Mouse (Mus musculus): ENCODE results near the gene Fstl4.

Fstl4 gene

DNA sequence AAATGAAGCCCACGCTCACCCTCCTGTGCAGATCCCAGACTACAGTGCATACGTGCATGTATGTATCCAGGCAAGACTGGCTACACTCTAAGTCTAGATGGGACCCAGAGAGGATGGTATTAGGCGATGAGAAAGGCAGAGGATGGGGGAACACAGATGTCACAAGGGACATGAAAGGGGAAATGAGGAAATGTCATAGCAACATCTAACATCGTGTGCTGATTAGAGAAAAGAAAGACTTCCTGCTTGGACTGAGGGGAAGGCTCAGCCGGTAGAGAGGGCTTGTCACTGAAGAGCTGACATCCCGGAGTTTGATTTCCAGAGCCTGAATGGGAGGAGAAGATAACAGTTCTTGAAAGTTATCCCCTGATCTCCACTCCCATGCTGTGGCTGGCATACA lies 150.0 kb downstream of the Fstl4 start:
- no peak for DNase-seq (ENCODE audit: low spot score)

GRCm38 (mm10) chr11:52915648-52916047 lies 151.2 kb downstream of the Fstl4 start:
- DNase-seq (ENCODE audit: low spot score) = no peak

GRCm38 (mm10) chr11:52919231-52919960 lies 155.0 kb downstream of the Fstl4 start:
- no peak for DNase-seq (ENCODE audit: low spot score)

GRCm38 (mm10) chr11:52924196-52924595 lies 159.8 kb downstream of the Fstl4 start:
- no peak for DNase-seq (ENCODE audit: low spot score)

DNA sequence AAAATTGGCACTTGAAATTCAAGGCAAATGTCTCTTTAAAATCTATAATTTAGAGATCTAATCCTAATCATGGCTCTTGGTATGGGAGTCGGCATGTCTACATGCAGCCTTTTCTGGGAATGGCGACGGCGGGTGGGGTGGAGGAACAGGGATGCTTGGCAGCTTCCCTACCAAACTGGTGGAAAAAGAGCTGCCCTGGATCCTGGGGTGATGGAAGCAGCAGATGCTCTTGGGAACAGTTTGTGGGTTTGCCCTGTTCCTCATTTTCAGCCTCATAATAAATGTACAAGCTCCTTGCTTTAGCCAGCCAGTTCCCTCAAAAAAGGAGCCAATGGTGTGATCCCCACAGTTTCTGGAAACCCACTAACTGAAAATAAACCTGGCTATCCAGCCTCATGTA lies 163.9 kb downstream of the Fstl4 start:
- no peak for DNase-seq (ENCODE audit: low spot score)

- no peak for DNase-seq (ENCODE audit: low spot score)
These were observed 175.1 kb downstream of the Fstl4 start for GRCm38 (mm10) chr11:52939336-52940070.

- no peak for DNase-seq (ENCODE audit: low spot score)
These were observed 178.5 kb downstream of the Fstl4 start for GRCm38 (mm10) chr11:52942967-52943366.

GRCm38 (mm10) chr11:52954995-52955394 lies 190.6 kb downstream of the Fstl4 start:
- DNase-seq (ENCODE audit: low spot score) = no peak

DNA sequence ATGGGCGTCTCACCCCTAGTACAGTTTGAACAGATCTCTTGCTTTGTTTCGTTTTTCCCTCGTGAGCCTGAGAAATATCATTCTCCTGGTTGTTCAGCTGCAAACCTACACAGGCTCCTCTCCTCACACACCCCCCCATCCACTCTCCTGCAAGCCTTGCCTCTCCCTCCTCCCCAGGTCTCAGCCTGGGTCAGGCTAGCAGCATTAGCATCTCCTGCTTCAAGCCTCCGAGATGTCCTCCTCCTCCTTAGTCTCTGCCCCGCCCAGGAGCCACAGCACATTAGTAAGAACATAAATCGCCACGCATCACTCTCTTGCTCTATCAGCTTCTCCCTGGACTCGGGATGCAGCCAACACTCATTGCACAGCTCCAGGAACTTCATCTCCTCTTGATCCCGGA lies 204.4 kb downstream of the Fstl4 start:
- no peak for DNase-seq (ENCODE audit: low spot score)

DNA sequence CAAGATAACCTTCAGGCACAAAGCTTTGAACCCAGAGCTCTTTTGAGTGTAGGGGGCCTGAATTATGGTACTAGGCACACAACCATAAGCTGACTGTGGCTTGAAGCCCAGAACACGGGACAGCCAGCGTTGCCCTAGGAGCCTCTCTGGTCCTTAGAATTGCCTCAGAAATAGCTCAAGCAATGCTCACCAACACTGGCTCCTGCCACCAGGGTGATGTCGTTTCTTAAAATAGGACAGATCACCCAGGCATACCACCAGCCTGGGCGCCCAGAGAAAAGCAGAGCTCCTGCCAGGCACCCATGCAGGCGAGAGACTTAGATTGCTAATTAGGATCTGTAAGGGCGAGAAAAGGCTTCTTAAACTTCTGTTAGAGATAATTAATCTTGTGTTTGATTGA lies 206.0 kb downstream of the Fstl4 start:
- DNase-seq (ENCODE audit: low spot score) = no peak

- no peak for DNase-seq (ENCODE audit: low spot score)
These were observed 222.6 kb downstream of the Fstl4 start for GRCm38 (mm10) chr11:52986986-52987385.

- no peak for DNase-seq (ENCODE audit: low spot score)
These were observed 230.3 kb downstream of the Fstl4 start for GRCm38 (mm10) chr11:52994688-52995087.

- no peak for DNase-seq (ENCODE audit: low spot score)
These were observed 232.1 kb downstream of the Fstl4 start for GRCm38 (mm10) chr11:52996434-52997093.

DNA sequence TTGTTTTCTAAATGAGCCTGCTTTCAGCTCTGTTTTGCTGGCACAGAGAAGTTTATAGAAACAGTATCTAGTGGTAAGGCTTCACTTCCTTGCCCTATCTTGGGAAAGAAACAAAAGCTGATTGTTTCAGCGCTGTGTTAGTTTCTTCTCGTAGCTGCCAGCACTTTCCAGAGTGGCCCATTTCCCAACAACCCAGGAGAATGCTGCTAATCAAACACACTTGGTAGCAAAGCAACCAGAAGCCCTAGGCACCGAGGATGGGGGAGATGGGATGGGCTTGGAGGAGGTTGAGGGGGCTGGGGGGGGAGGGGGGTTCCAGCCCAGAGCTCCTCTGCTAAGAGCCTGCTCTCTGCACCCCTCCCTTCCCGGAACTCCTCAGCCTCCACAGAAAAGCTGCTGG lies 233.0 kb downstream of the Fstl4 start:
- no peak for DNase-seq (ENCODE audit: low spot score)

- no peak for DNase-seq (ENCODE audit: low spot score)
These were observed 235.8 kb downstream of the Fstl4 start for GRCm38 (mm10) chr11:53000226-53000625.

- no peak for DNase-seq (ENCODE audit: low spot score)
These were observed 238.9 kb downstream of the Fstl4 start for GRCm38 (mm10) chr11:53003361-53003760.

- no peak for DNase-seq (ENCODE audit: low spot score)
These were observed 239.4 kb downstream of the Fstl4 start for GRCm38 (mm10) chr11:53003811-53004210.

DNA sequence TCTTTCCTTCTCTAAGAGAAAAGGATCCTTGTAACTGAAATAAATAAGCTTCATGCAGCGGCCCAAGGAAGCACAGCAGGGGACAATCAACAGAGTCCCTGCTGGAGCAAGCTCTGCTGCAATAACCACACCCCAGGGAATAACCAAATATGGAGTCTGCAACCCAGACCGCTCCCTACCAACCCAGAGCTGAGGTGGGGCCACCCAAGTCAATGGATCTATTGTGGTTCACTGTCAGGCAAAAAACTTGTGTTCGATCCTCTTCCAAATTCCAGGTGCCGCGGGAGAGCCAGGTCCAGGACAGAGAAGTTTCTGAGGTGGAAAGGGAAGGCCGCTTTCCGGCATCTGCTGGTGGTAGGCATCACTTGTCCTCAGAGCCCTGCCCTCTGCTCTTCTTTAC lies 245.2 kb downstream of the Fstl4 start:
- DNase-seq (ENCODE audit: low spot score) = no peak

GRCm38 (mm10) chr11:53011996-53012505 lies 247.6 kb downstream of the Fstl4 start:
- DNase-seq (ENCODE audit: low spot score) = no peak

DNA sequence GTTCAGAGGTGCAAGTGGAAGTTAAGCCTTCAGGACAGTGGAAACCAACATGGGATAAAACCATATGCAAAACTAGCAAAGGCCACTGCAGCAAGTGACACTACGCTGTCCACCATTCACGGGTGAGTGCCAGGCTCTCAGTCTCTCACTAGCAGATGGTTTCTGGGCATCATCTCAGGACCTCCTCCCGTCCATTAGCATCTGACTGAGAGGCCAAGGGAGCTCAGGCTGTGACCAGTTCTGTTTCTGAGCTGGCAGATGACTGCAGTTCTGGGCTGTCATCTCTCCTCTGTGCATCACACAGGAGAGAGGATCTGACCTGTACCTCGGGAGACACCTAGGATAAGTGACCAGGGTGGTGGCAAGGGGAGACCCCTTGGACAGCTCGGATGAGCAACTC lies 249.5 kb downstream of the Fstl4 start:
- DNase-seq (ENCODE audit: low spot score) = no peak

GRCm38 (mm10) chr11:53016358-53017021 lies 252.1 kb downstream of the Fstl4 start:
- DNase-seq (ENCODE audit: low spot score) = no peak

GRCm38 (mm10) chr11:53019509-53019908 lies 255.1 kb downstream of the Fstl4 start:
- DNase-seq (ENCODE audit: low spot score) = no peak
